Mouse (Mus musculus) olfactory bulb, adult 2 months (tissue): ENCODE measurements around the gene Zfp981.

Experiments
- CTCF ChIP-seq: fragments of 200-500 bp; IDR thresholded peaks from 2 replicates; pipeline ENCODE4 v1.5.1; 2012; ENCODE audit warnings: low read depth, mild to moderate bottlenecking, low read length, moderate library complexity; ENCODE audit not compliant: insufficient read depth
- POLR2A ChIP-seq: fragments of 200-500 bp; IDR thresholded peaks from 2 replicates; pipeline ENCODE4 v1.6.1; 2012; ENCODE audit warnings: mild to moderate bottlenecking, low read depth, low read length, moderate library complexity; ENCODE audit not compliant: insufficient read depth

DNA sequence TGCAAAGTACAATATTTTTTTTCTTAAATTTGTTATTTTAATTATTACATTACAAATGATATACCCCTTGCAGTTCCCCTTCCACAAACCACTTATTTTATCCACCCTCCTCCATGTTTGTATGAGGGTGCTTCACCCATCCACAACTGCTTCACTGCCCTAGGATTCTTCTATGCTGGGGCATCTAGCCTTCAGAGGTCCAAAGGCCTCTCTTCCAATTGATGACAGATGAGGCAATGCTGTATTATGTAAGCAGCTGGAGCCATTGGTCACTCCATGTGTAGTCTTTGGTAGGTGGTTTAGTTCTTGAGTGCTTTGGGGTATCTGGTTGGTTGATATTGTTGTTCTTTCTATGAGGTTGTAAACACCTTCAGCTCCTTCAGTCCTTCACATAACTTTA lies 34.1 kb downstream of the Zfp981 start:
- TF ChIP-seq POLR2A (no peak), CTCF (no peak)
